Mouse (Mus musculus) small intestine, adult 2 months (tissue): Measurements from ENCODE around the gene Rpl10a. TPM values are rescaled to one million over a fixed set of nuclear protein-coding genes. Genes with fewer than 3 reads are reported as not detected.

Experiments
- H3K27ac ChIP-seq: fragments of 200-500 bp; 2 replicates; pipeline ENCODE4 v1.5.1; 2012; ENCODE audit warnings: low read depth, low read length, control low read depth, inconsistent platforms; ENCODE audit not compliant: insufficient read depth
- H3K27me3 ChIP-seq: fragments of 200-500 bp; 2 replicates; pipeline ENCODE4 v1.6.1; 2012; ENCODE audit warnings: mild to moderate bottlenecking, moderate library complexity, low read length, inconsistent platforms; ENCODE audit not compliant: control insufficient read depth, insufficient read depth
- H3K36me3 ChIP-seq: fragments of 200-500 bp; 2 replicates; pipeline ENCODE4 v1.6.1; 2012; ENCODE audit warnings: mild to moderate bottlenecking, low read length, control low read depth, inconsistent platforms; ENCODE audit not compliant: control insufficient read depth, insufficient read depth
- H3K4me1 ChIP-seq: fragments of 200-500 bp; 2 replicates; pipeline ENCODE4 v1.6.1; 2012; ENCODE audit warnings: low read length, inconsistent platforms, mixed read lengths; ENCODE audit not compliant: control insufficient read depth, insufficient read depth, insufficient read length
- H3K4me3 ChIP-seq: fragments of 200-500 bp; 2 replicates; pipeline ENCODE4 v1.5.1; 2012; ENCODE audit warnings: low read depth, mild to moderate bottlenecking, control low read depth, inconsistent platforms, low read length, moderate library complexity
- CTCF ChIP-seq: fragments of 200-500 bp; IDR thresholded peaks from 2 replicates; pipeline ENCODE4 v1.5.1; 2012; ENCODE audit warnings: low read depth, mild to moderate bottlenecking, control low read depth, inconsistent platforms, low read length, moderate library complexity, mixed read lengths; ENCODE audit not compliant: insufficient replicate concordance, insufficient read length; ENCODE audit errors: extremely low read depth
- POLR2A ChIP-seq: fragments of 200-500 bp; IDR thresholded peaks from 2 replicates; pipeline ENCODE4 v1.6.1; 2012; ENCODE audit warnings: low read depth, mild to moderate bottlenecking, control low read depth, inconsistent platforms, low read length, moderate library complexity
- WGBS: fragments of 180-500 bp; shearing (Covaris S2); methylation state at CpG from one replicate; pipeline ENCODE4 v1.1.7; 2018; 5-methylcytosine and 5-hydroxymethylcytosine counted together
- polyA plus RNA-seq: library from polyadenylated mRNA; depleted of rRNA; stranded (reverse); fragments of >200 nt; gene quantifications from 2 replicates; pipeline ENCODE4 v1.2.3, GENCODE M21; 2012; rRNA removed

The Rpl10a gene
- polyA plus RNA-seq, 1 experiment: 2,365 TPM

GRCm38 (mm10) chr17:28371941-28372340, 43.7 kb downstream of the Rpl10a start:
- no peaks in the 10 kb centered on the region; the same call in 1 of the 2 replicates for H3K27me3 ChIP-seq
- 81% methylated on average over 1 of the region's 1 CpGs for WGBS
- no peak overlapping the region for H3K4me3 ChIP-seq
- TF ChIP-seq POLR2A (no peak), CTCF (no peak)
- no peaks in the 10 kb centered on the region for H3K36me3 ChIP-seq
- H3K27ac ChIP-seq: no peak overlapping the region
- H3K4me1 ChIP-seq: 0 out of 2 replicates have a peak, but pooled peaks cover 6% of the 10 kb centered on the region

GRCm38 (mm10) chr17:28373821-28374220, 45.5 kb downstream of the Rpl10a start:
- Histone ChIP-seq H3K27me3 (peaks cover 2% of the 10 kb centered on the region; the same call in 1 of the 2 replicates), H3K27ac (no peak overlapping the region), H3K4me1 (0 out of 2 replicates have a peak, but pooled peaks cover 6% of the 10 kb centered on the region), H3K36me3 (no peaks in the 10 kb centered on the region), H3K4me3 (no peak overlapping the region)
- TF ChIP-seq CTCF: peak; percentile 80
- TF ChIP-seq POLR2A: no peak
- 22% methylated on average over 10 of the region's 10 CpGs for WGBS

GRCm38 (mm10) chr17:28374494-28374893, 46.2 kb downstream of the Rpl10a start:
- no peak overlapping the region for H3K27ac ChIP-seq
- WGBS: 21% methylated on average over 16 of the region's 16 CpGs
- no peak overlapping the region for H3K4me3 ChIP-seq
- H3K4me1 ChIP-seq: 0 out of 2 replicates have a peak, but pooled peaks cover 6% of the 10 kb centered on the region
- no peaks in the 10 kb centered on the region for H3K36me3 ChIP-seq
- no peak for TF ChIP-seq POLR2A
- peaks cover 2% of the 10 kb centered on the region; the same call in 1 of the 2 replicates for H3K27me3 ChIP-seq

- H3K36me3 ChIP-seq: no peaks in the 10 kb centered on the region
- no peak overlapping the region for H3K4me3 ChIP-seq
- WGBS: 6% methylated on average over 17 of the region's 17 CpGs
- 0 out of 2 replicates have a peak, but pooled peaks cover 6% of the 10 kb centered on the region for H3K4me1 ChIP-seq
- TF ChIP-seq POLR2A (no peak), CTCF (no peak)
- no peak overlapping the region for H3K27ac ChIP-seq
- H3K27me3 ChIP-seq: peaks cover 4% of the 10 kb centered on the region; the same call in 1 of the 2 replicates
Observed at GRCm38 (mm10) chr17:28375592-28376061, 47.4 kb downstream of the Rpl10a start.

- no peak overlapping the region for H3K4me3 ChIP-seq
- 0 out of 2 replicates have a peak, but pooled peaks cover 5% of the 10 kb centered on the region for H3K4me1 ChIP-seq
- H3K36me3 ChIP-seq: no peaks in the 10 kb centered on the region
- no peak overlapping the region for H3K27ac ChIP-seq
- TF ChIP-seq CTCF (no peak), POLR2A (no peak)
- H3K27me3 ChIP-seq: peaks cover 6% of the 10 kb centered on the region; the same call in 1 of the 2 replicates
- WGBS: 20% methylated on average over 6 of the region's 6 CpGs
Observed at GRCm38 (mm10) chr17:28380255-28380654, 52.0 kb downstream of the Rpl10a start.

Other genes starting within 250 kb of the Rpl10a start
- 0.29 and 0.48 TPM in 2 replicates for gene Tcp11, start 247.8 kb upstream of the Rpl10a start, polyA plus RNA-seq
- 0.34 and 1.2 TPM in 2 replicates for gene Scube3, start 186.3 kb upstream of the Rpl10a start, polyA plus RNA-seq
- gene Zfp523, start 151.3 kb upstream of the Rpl10a start, polyA plus RNA-seq: 27.4 and 39.8 TPM in 2 replicates
- 4.0 and 7.0 TPM in 2 replicates for gene Def6, start 120.7 kb upstream of the Rpl10a start, polyA plus RNA-seq
- 118 and 203 TPM in 2 replicates for gene Ppard, start 95.8 kb upstream of the Rpl10a start, polyA plus RNA-seq
- gene Fance, start 15.0 kb upstream of the Rpl10a start, polyA plus RNA-seq: 13.3 and 16.6 TPM in 2 replicates
- 25.2 and 36.7 TPM in 2 replicates for gene Tead3, start 22.3 kb downstream of the Rpl10a start, polyA plus RNA-seq
- gene Tulp1, start 36.8 kb downstream of the Rpl10a start, polyA plus RNA-seq: 0.34 TPM in 1 of 2 replicates, not detected in the other
- gene Fkbp5, start 189.1 kb downstream of the Rpl10a start, polyA plus RNA-seq: 4.0 and 10.6 TPM in 2 replicates
- not detected in 2 replicates for gene Armc12, start 202.3 kb downstream of the Rpl10a start, polyA plus RNA-seq
- not detected in 2 replicates for gene Clpsl2, start 220.9 kb downstream of the Rpl10a start, polyA plus RNA-seq
- gene Clps, start 232.3 kb downstream of the Rpl10a start, polyA plus RNA-seq: 1,332 and 30,405 TPM in 2 replicates
- gene Lhfpl5, start 247.2 kb downstream of the Rpl10a start, polyA plus RNA-seq: 0.66 and 1.0 TPM in 2 replicates